Mouse (Mus musculus) embryonic facial prominence, embryonic 11.5 days (tissue): ENCODE measurements around the gene Vwa3a. TPM values are rescaled to one million over a fixed set of nuclear protein-coding genes. Genes with fewer than 3 reads are reported as not detected.

Experiments used
- ATAC-seq: fragments of 200-750 bp; cut with Nextera tagmentation; replicated peaks from 2 replicates; pipeline ENCODE4 v1.8.0; 2017; ENCODE audit warnings: low read depth; ENCODE audit not compliant: insufficient number of reproducible peaks, low FRiP score, low TSS enrichment
- DNase-seq: peaks from one replicate; pipeline ENCODE4 v3.0.0-alpha.2; 2015; ENCODE audit warnings: low spot score
- H3K27ac ChIP-seq: fragments of 300-500 bp; sonication (generic); replicated peaks from 2 replicates; pipeline ENCODE4 v1.5.1; 2014; ENCODE audit warnings: mild to moderate bottlenecking, low read depth, low read length, control low read depth
- H3K27me3 ChIP-seq: fragments of 300-500 bp; sonication (generic); 2 replicates; pipeline ENCODE4 v1.6.1; 2014; ENCODE audit warnings: mild to moderate bottlenecking, low read length, moderate library complexity, mixed read lengths; ENCODE audit not compliant: control insufficient read depth, insufficient read depth
- H3K36me3 ChIP-seq: fragments of 300-500 bp; sonication (generic); replicated peaks from 2 replicates; pipeline ENCODE4 v1.6.1; 2014; ENCODE audit warnings: low read depth, mild to moderate bottlenecking, low read length, moderate library complexity, mixed read lengths; ENCODE audit not compliant: control insufficient read depth, insufficient read depth
- H3K4me1 ChIP-seq: fragments of 300-500 bp; sonication (generic); 2 replicates; pipeline ENCODE4 v1.6.1; 2014; ENCODE audit warnings: low read length, mixed read lengths; ENCODE audit not compliant: control insufficient read depth, insufficient read depth
- H3K4me2 ChIP-seq: fragments of 300-500 bp; sonication (generic); 2 replicates; pipeline ENCODE4 v1.6.1; 2014; ENCODE audit warnings: low read depth, mild to moderate bottlenecking, control low read depth, low read length, moderate library complexity
- H3K4me3 ChIP-seq: fragments of 300-500 bp; sonication (generic); 2 replicates; pipeline ENCODE4 v1.5.1; 2014; ENCODE audit warnings: low read depth, low read length, control low read depth
- H3K9ac ChIP-seq: fragments of 300-500 bp; sonication (generic); replicated peaks from 2 replicates; pipeline ENCODE4 v1.6.1; 2014; ENCODE audit warnings: mild to moderate bottlenecking, control low read depth, low read length
- H3K9me3 ChIP-seq: fragments of 300-500 bp; sonication (generic); replicated peaks from 2 replicates; pipeline ENCODE4 v1.6.1; 2016; ENCODE audit warnings: mild to moderate bottlenecking, low read length, inconsistent platforms, mixed read lengths; ENCODE audit not compliant: control insufficient read depth
- WGBS: fragments of 180-500 bp; shearing (Covaris S2); extraction: QIAGEN DNeasy Blood & Tissue Kit; methylation state at CpG from one replicate; pipeline ENCODE4 v1.1.7; 2014; 5-methylcytosine and 5-hydroxymethylcytosine counted together
- polyA plus RNA-seq: library from polyadenylated mRNA; unstranded; fragments of >200 nt; fragmentation: Nextera tagmentation; extraction: Ambion mirVana; gene quantifications from 2 replicates; pipeline ENCODE4 v1.2.1, GENCODE M21; 2014

Gene Vwa3a
- polyA plus RNA-seq, 1 experiment from 2014 or later: 0.24 TPM

DNA sequence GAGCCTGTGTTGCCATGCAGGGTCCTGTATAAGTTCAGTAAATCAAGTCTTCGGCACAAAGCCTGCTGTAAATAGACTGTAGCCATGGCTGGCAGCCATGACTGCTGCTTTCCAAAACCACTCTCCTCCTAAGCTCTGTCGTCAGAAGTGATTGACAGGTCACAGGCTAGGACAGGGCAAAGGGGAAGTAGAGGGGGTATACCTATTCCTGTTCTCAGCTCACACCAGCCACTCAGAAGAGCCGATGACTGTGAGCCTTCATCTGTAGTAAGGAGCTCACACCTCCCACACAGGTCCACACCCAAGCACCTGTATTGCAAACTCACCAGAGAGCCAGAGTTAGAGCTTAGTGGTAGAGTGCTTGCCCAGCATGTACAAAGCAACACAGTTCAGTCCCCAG lies 57.3 kb downstream of the Vwa3a start:
- Histone ChIP-seq H3K4me2 (no peak overlapping the region), H3K4me3 (no peak overlapping the region), H3K9ac (no peak overlapping the region), H3K4me1 (no peaks in the 10 kb centered on the region), H3K27me3 (no peaks in the 10 kb centered on the region), H3K36me3 (no peaks in the 10 kb centered on the region), H3K9me3 (no peaks in the 10 kb centered on the region), H3K27ac (no peak overlapping the region)
- WGBS: 73% methylated on average over 3 of the region's 3 CpGs
- no peak for DNase-seq
- ATAC-seq: peak; percentile 56; the same call in 1 of the 2 replicates

DNA sequence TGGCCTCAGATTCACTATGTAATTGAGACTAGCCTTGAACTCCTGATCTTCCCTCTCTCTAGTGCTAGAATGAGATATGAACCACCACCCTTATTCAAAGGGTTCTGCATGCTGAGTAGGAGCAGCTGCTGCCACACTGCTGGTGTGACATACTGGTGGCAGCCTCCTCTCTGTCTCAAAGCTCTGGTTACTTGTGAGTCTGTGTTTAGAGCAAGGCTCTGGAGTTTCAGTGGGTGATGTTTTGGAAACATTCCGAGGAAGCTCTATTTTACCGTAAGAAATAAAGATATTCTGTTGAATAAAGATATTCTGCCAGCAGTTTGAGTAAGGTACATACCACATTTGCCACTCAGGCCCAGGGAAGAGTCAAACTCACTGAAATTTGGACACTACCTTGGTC lies 64.2 kb downstream of the Vwa3a start:
- Histone ChIP-seq H3K4me3 (no peak overlapping the region), H3K4me1 (no peaks in the 10 kb centered on the region), H3K27ac (no peak overlapping the region), H3K9ac (no peak overlapping the region), H3K4me2 (no peak overlapping the region), H3K27me3 (no peaks in the 10 kb centered on the region), H3K36me3 (no peaks in the 10 kb centered on the region), H3K9me3 (no peaks in the 10 kb centered on the region)
- WGBS: 80% methylated on average over 2 of the region's 2 CpGs
- no peak for DNase-seq
- ATAC-seq: no peak

DNA sequence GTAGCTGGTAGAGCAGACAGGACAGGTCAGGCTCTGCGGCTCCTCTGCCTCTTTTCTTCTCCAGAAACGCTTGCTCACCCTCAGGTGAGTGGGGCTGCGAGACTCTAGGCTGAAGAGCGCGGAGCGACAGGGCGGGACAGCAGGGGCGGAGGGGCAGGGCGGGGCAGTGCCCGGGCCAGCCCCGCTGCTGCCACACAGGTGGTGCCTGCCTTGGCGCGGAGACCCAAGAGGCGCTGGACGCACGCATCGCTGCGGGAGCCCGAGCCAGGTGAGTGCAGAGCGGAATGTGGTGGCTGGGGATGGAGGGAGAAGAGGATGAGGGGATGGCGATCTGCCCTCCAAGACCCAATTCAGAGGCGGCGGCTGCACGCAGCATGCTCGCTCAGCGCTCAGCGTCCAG lies 70.6 kb downstream of the Vwa3a start:
- Histone ChIP-seq H3K4me2 (peak overlapping the region; percentile 55), H3K9me3 (no peaks in the 10 kb centered on the region), H3K27ac (no peak overlapping the region), H3K36me3 (no peaks in the 10 kb centered on the region), H3K27me3 (peaks cover 3% of the 10 kb centered on the region; the same call in 1 of the 2 replicates), H3K4me3 (peak overlapping the region; percentile 19; the same call in 1 of the 2 replicates), H3K9ac (peak overlapping the region; percentile 48; the same call in 1 of the 2 replicates), H3K4me1 (no peaks in the 10 kb centered on the region)
- ATAC-seq: 0 out of 2 replicates have a peak, but pooled peaks have one; percentile 31
- WGBS: 3% methylated on average over 27 of the region's 27 CpGs
- no peak for DNase-seq

DNA sequence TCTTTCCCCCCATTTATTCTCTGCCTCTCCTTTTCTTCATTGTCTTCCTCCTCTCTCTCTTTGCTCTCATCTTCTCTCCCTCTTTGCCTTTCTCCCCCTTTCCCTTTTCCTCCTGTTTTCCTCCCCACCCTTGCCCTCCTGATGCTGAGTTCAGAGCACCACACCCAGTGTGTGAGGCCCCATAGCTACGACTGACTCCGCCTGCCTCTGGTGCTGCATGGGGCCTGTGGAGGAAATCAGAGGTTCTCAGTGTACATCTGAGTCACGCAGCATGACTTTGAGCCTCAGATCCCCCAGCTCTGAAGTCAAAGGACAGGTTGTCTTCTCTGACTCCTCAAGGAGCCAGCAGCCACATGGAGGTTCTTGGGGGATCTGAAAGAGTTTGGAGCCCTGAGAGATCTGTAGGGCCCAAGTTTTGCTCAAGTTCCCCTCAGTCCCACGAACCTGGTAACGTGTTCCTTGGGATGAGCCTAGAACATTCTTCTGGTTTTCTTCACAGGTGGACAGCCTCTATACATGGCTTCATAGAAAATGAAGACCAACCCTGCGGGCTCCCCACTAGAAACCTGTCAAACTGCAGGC lies 72.8 kb downstream of the Vwa3a start, which contains the start of gene Gm5737:
Gene Gm5737, plus strand, starts transcription at position 532 of the 582 bp plus-strand sequence.
- Histone ChIP-seq H3K9ac (no peak within 1 kb of the TSS), H3K27ac (no peak within 1 kb of the TSS), H3K9me3 (no peaks in the 10 kb centered on the region), H3K36me3 (no peaks in the 10 kb centered on the region), H3K4me3 (no peak within 1 kb of the TSS), H3K4me2 (no peak within 1 kb of the TSS), H3K4me1 (no peaks in the 10 kb centered on the region), H3K27me3 (peaks cover 3% of the 10 kb centered on the region; the same call in 1 of the 2 replicates)
- DNase-seq: no peak
- no peak for ATAC-seq
- WGBS: 79% methylated on average over 6 of the region's 6 CpGs

DNA sequence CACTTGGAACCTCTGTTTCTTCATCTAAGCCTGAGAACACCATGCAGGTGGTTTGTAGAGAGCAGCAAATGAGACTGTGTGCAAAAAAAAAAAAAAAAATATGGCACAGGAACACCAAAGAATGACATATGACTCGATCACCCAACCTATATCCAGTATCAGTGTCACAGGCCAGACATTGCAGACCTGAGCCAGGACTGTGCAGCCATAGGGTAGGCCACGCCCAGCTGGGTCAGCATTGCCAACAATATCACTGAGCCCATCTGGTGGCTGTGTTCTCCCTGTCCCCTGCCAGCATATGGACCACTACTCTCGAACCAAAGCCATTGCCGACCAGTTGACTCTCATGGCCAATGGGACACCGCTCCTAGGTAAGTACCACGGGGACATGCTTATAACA lies 78.4 kb downstream of the Vwa3a start:
- H3K9me3 ChIP-seq: no peaks in the 10 kb centered on the region
- WGBS: 87% methylated on average over 6 of the region's 6 CpGs
- H3K27ac ChIP-seq: no peak overlapping the region
- no peaks in the 10 kb centered on the region for H3K36me3 ChIP-seq
- DNase-seq (no peak), ATAC-seq (no peak)
- no peaks in the 10 kb centered on the region for H3K27me3 ChIP-seq
- no peak overlapping the region for H3K4me3 ChIP-seq
- no peak overlapping the region for H3K9ac ChIP-seq
- no peaks in the 10 kb centered on the region for H3K4me1 ChIP-seq
- H3K4me2 ChIP-seq: no peak overlapping the region

DNA sequence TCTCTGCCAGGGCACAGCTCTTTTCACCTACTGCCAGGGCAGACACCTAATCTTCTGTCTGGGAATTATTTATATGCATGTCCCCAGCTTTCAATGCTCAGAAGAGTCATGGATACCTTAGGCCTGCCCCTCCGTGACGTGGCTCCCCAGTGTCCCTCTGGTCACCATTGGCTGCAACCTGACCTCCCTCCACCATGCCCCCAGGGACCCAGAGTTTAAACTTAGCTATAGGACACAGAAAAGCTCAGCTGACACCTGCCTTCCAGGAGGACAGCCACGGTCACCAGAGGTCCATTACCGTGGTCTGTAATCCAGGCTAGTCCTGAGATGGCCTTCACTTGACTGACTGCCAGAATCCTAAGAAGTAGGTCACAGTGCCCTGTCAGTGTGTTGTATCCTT lies 80.3 kb downstream of the Vwa3a start:
- ATAC-seq: no peak
- no peak overlapping the region for H3K9ac ChIP-seq
- DNase-seq: no peak

DNA sequence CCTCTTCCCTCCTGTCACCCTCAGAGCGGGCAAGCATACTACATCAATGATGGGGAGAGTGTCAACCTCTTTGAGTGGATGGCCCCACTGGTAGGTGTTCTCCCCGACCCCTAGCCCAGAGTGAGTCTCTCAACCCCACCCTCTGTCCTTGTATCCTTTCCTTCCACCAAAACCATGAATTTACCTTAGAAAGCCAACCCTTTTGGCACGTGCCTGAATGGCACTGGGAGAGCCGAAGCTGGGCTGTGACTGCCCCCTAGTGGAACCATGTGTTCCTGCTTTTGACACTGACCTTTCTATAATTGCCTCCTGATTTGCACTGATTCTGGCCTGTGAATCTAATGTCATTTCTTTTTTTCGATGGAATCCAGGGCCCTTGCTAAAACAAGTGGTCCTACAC lies 84.1 kb downstream of the Vwa3a start:
- Histone ChIP-seq H3K36me3 (no peaks in the 10 kb centered on the region), H3K4me1 (no peaks in the 10 kb centered on the region), H3K4me3 (no peak overlapping the region), H3K27me3 (no peaks in the 10 kb centered on the region), H3K4me2 (no peak overlapping the region), H3K9ac (no peak overlapping the region), H3K27ac (no peak overlapping the region), H3K9me3 (no peaks in the 10 kb centered on the region)
- 24% methylated on average over 5 of the region's 5 CpGs for WGBS
- ATAC-seq: 0 out of 2 replicates have a peak, but pooled peaks have one; percentile 11
- DNase-seq: peak; percentile 79

More for the DNA sequence above, 80.3 kb downstream of the Vwa3a start:
- Histone ChIP-seq H3K27ac (no peak overlapping the region), H3K27me3 (no peaks in the 10 kb centered on the region), H3K4me1 (no peaks in the 10 kb centered on the region), H3K4me2 (no peak overlapping the region), H3K4me3 (no peak overlapping the region), H3K36me3 (no peaks in the 10 kb centered on the region), H3K9me3 (no peaks in the 10 kb centered on the region)
- WGBS: 80% methylated on average over 4 of the region's 4 CpGs

DNA sequence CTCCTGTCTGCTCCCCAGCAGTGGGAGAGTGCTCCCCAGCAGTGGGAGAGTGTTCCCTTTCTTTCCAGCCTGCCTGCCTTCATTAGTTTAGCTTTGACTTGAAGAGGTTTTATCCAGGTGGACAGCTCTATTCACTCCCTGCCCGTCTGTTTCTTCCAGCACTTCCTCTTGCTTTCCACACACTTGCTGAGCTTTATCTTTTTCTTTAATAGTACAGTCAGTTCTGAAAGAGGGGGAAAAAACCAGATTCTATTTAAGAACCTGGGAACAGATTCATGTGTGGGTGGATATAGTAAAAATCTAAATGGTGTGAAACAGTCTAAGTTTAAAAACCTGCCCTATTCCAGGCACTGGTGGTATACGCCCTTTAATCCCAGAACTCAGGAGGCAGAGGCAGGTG lies 86.0 kb downstream of the Vwa3a start:
- DNase-seq (no peak), ATAC-seq (no peak)
- no peaks in the 10 kb centered on the region for H3K36me3 ChIP-seq
- H3K4me1 ChIP-seq: no peaks in the 10 kb centered on the region
- 68% methylated on average over 2 of the region's 2 CpGs for WGBS
- no peak overlapping the region for H3K4me2 ChIP-seq
- H3K27ac ChIP-seq: no peak overlapping the region
- H3K9ac ChIP-seq: no peak overlapping the region
- no peak overlapping the region for H3K4me3 ChIP-seq
- H3K9me3 ChIP-seq: no peaks in the 10 kb centered on the region
- no peaks in the 10 kb centered on the region for H3K27me3 ChIP-seq
